Mouse (Mus musculus): ENCODE measurements around the gene Shpk.
A peak's percentile ranks its signal among the peaks of the same experiment; 100 is the strongest.

The Shpk gene

DNA sequence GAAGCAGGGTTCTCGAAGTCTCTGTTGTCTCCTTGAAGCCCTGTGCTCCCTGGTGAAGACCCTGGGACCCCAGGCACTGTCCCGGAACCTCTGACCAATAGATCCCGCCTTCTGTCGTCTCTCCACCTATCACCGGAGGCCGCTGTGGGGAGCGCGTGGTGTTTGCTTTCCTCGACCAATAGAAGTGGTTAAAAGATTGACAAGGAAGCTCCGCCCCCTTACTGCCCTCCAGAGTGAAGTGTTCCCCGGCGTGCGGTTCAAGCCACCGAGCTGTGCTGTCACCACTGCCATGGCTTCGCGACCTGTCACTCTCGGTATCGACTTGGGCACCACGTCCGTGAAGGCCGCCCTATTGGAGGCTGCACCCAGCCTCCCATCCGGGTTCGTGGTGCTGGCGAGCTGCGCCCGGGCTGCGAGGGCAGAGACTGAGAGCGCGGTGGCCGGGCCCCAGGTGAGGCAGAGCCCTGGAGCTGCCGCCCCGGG lies at the start of gene Shpk:
TSS of gene Shpk (plus strand) at position 231 of the 483 bp plus-strand sequence.
- DNase-seq = peak; percentile 92 to 95

DNA sequence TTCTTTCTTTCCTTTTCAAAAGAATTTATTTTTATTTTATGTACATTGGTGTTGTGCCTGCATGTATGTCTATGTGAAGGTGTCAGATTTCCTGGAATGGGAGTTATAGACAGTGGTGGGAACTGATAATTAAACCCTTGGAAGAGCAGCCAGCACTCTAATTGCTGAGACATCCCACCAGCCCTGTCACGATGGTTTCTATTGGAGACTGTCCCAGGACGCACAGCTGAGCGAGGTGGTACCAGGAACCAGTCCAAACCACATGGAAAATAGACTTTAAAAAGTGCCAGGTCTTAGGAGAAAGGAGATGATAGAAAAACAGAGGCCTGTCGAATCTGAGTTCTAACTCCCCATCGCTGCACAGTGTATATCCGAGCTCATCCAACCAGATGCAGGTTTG lies 44.2 kb upstream of the Shpk start:
- DNase-seq = no peak

DNA sequence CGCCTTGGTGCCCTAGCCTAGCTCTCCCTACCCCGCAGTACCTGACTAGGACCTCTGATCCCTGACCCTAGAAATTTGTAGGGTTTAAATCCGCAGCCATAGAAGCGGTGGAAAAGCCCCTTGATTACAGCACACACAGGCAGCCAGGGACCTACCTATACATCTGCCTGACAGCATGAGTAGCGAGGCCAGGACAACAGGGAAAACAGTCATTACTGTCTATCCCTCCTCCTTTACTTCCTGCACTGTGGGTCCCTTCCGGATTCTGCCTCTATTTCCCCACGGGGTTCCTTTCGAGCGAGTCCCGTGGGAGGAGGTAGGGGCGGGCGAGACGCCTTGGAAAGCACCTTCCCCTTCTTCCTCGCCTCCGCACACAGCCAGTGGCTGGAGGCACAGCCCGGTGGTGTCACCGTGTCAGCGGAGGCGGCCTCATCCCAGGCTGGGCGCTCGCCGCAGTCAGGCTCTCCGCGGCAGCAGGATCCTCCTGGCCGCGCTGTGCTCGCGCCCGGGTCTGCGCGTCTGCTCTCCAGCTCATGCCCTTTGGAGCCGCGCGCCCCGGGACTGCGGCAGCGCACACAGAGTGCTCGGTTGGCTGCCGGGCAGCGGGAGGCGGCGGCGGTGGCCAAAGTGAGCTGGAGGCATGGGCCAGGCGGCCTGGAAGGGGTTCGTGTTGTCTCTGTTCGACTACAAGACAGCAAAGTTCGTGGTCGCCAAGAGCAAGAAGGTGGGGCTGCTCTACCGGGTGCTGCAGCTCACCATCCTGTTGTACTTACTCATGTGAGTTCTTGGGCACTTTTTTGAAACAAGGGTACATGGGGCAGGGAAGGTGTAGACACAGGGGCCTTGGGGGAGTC lies 39.1 kb upstream of the Shpk start, which contains the start of gene P2rx5:
TSS of gene P2rx5 (plus strand) at position 465 of the 854 bp plus-strand sequence.
- DNase-seq = no peak

DNA sequence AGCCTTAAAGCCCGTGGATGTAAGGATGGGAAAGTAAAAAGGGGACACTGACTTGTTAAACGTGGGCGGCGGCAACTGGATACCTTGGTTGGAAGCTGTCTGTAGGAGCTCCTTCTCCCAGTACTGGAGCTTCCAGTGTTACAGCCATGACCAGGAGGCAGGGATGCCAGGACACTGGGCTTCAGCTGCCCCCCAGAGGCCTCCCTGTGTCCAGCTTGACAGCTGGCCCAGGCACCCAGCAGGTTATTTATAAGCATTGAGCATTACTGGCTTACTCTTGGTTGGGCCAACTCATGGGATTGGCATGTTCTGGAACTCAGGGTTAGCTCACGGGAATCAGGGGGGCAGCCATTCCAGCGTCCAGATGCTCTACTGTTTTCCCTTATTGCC lies 38.5 kb upstream of the Shpk start:
- DNase-seq = no peak

DNA sequence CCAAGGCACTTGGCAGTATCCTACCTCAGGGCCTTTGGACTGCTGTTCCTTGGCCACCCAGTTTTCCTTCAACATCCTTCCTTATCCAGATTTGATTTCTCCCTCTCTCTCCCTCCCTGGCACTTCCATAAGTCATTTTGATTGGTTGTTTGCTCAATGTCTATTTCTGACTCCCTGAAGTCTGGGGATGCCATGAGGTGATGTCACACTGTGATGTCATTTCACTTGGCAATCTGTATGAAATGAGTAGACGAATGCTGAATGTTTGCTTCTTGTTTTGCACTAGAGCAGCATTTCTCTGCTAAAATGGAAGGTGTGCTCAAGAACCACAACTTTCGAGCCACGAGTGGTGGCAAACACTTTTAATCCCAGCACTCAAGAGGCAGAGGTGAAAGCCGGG lies 37.6 kb upstream of the Shpk start:
- no peak for DNase-seq

DNA sequence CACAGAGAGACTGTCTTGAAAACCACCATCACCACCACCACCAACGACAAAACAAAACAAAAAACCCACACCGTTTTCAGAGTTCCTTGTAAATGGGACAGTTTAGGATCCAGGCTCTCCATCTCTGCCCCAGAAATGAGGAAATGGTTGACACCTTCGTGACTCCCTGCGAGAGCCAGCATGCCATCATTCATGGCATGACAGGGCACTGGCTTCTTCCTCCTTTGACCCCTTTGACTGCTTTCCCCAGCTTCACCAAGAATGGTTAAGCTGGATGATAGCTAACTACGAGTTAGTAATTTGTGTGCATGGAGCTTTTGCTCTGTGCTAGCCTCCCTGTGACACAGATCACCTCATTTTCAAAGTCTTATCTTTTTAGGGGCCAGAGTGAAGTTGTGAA lies 37.0 kb upstream of the Shpk start:
- no peak for DNase-seq

DNA sequence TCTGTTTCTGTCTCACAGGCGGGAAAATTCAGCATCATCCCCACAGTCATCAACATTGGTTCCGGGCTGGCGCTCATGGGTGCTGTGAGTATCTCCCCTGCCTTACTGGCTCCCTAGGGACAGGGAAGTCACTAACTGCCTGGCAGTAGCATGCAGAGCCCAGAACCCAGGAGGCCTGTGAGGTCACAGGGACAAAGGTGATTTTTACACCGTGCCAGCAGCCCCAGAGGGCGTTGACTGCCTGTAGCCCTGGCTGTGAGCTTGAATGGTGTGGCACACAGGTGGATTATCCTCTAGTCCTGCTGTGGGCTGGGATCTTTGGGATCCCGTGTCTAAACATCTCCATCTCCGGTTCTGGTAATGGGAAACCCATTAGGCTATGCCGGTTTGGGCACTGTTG lies 31.2 kb upstream of the Shpk start:
- no peak for DNase-seq

DNA sequence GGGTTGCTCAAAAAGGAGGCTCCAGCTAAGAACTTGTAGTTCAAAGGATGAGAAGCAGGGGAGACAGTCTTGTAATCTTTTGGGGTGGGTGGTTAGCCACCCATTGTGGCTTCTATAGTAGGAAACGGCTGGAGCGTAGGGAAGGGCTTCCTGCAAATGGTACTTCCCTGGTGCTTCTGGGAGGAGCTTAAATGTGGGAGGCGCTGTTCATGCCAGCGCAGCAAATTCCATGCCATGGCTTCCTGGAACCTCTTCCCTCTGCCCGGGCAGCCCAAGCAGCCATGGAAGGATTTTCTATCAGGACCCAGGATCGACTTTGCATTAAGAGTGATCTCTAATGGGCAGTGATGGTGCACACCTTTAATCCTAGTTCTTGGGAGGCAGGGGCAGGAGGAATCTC lies 30.7 kb upstream of the Shpk start:
- no peak for DNase-seq

DNA sequence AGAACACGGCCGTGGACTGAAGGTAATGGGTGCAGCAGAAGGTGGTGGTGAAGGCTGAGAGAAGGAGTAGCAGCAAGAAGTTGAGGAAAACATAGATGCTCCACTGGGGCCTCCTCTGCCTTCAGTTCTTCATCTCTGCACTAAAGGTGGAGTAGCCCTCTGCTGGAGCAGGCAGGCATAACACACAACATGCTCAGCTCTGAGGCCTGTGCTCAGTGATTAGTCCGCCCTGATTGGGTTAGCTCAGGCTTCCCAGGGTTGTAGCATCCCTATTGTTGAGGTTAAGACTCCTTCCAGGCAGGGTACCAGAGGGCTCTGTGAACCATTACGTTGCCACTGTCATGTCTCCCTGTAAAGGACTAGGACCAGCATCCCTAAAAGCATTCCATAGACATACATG lies 30.0 kb upstream of the Shpk start:
- DNase-seq = peak in 1 of 2 experiments; percentile 24

DNA sequence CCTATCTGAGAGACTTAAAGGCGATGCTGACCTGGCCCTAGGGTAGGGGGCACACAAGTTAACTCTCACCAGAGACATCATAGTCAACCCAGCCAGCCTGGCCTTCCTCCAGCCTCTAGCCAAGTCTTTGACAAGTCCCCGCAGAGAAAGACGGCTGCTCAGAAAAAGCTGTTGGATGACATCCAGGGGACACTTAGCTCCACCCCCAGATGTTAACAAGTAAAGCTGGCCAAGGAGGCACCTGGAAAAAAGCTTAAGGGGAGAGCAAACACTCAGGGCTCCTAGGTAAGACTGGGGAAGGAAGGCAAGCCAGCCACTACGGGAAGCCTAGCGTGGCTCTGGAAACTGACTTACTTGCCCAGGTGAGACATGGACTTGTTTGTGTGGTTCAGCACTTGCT lies 27.1 kb upstream of the Shpk start:
- DNase-seq = no peak

DNA sequence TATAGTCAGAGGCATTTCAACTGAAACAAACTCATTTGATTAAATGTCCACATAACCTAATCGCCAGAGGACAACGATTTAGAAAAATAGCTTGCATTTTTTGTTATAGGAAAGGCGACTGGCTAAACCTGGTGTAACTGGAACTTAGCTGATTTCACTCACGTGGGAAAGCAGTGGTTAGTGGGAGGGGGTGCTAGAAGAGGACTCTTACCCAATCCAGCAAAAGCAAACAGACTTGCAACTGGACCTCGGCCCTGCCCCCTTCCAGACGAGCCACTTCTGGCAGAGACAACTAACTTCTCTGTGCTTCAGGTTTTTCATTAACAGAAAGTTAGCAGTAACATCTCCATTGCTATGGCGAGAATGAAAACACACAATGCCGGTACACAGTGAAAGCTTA lies 23.6 kb upstream of the Shpk start:
- DNase-seq = no peak

DNA sequence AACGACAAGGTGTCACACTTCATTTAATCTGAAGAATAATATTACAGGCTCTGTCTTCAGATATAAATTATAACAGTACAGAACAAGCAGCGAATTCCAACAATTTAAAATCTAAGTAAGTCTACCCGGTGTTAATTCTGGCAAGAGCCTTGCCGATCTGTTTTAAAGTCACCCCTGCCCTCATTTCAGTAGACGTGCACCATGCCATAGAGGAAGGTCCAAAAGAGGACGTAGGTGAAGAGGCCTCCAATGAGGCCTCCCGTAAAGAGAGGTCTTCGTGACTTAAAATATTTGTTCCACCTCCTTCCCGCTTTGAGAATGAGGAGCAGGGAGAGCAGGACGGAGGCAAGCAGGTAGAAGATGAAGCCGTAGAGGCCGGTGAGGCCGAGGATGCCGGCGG lies 23.1 kb upstream of the Shpk start:
- no peak for DNase-seq

DNA sequence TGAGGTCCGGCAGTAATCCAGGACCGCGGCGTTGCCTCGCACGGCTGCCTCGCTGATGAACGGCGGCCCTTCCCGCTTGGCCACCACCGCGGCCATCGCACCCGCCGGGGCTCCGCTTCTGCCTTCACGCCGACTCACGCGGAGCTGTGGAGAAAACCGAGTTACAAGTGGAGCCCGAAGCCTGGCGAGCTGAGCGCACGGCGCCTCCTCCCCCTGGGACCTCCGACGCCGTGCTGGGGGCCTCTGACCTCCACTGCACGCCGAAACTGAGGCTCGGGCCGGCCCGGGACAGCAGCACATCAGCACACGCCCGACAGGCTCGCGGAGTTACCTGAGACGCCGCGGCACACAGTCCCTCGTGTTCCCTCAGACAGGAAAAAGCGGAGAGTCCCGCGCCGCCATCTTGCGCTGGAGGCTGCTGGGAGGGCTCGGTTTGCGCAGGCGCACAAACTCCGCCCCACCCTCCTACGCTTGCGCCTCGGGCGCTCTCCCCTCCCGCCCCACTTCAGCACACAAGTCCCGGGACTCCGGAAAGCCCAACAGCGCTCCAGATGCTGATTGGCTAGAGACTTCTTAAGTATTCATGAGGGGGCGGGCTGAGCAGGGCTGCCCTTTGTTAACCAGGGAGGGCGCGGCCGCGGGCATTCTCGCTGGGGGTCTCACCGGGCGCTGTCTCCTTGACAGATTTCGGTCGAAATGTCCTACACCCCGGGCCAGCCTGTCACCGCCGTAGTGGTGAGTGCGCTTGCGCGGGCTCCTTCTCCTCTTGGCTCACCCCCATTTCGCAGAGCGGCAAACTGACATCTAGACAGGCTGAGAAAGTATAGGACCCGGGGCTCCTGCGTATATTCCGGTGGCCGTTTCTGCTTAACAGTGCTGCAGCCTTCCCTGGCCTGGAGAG lies 22.4 kb upstream of the Shpk start, which contains the start of the genes Emc6 and Tax1bp3:
TSS of gene Emc6 (minus strand) at position 430 of the 901 bp plus-strand sequence.
TSS of gene Tax1bp3 (plus strand) at position 476 of the 901 bp plus-strand sequence.
- DNase-seq = peak; percentile 95 to 96

DNA sequence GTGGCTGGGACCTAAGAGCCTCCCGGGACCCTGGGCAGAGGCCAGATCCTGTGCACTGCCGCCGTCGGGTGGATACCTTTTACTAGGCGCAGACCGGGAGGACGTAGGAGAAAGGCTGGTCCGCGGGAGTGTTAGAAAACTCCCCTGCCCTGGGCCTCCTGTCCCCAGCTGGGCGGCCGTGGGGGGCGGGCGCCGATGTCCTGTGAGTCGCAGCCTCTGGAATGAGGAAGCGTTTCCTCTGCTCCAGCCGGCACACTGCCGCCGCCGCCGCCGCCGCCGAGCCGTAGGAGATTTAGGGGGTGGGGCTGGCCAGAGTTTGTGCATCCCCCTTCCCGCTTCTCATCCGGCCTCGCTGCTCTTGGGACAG lies 21.8 kb upstream of the Shpk start:
- DNase-seq = peak; percentile 49 to 51

DNA sequence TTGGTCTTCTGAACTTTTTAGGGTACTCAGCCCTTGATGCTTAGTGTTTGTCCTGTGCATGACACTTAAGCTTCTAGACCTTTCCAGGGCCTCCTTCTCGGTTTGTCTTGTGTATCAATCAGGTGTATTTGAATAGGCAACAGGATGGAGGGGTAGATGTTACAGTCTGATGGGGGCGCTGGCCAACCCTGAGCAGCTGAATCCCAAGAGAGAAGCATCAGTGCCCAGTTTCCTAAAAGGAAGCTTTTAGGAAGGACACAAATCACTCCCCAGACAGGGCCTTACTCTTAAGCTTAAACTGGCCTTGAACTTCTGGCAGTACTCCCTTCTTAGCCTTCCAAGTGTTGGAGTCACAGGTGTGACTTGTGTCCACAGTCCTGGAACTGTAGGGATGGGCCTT lies 21.4 kb upstream of the Shpk start:
- DNase-seq = no peak

DNA sequence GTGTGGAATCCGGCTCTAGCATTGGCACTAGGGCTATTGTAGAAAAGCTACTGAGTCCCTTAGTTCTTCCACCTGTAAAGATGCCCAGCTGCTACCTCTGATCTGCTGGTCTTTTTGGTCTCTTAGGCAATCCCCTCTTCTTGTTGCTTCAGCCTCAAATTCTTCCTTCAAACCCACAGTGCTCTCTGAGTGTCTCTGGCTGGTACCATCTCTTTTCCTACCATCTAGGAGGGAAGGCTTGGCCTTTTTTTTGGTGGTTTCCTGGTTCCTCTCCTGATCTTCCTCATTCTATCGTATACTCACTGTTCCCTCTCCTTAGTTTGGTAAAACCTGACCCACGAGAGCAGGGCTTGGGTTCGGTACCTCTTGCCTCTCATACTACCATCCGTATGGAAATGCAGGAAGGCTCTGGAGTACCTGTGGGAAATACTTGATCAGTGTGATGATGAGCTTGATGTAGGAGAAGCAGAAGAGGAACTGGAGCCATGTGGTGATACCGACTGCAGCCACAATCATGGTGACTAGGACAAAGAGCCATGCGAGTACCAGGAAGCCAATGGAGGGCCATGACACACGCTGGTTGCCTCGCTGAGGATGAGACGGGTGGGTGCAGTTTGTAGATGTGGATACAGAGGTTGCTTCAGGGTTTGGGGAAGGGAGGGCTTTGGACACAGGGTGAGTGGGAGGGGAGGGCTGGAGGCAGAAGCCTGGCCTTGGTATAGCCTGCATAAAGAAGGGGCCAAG lies 13.2 kb upstream of the Shpk start:
- no peak for DNase-seq

DNA sequence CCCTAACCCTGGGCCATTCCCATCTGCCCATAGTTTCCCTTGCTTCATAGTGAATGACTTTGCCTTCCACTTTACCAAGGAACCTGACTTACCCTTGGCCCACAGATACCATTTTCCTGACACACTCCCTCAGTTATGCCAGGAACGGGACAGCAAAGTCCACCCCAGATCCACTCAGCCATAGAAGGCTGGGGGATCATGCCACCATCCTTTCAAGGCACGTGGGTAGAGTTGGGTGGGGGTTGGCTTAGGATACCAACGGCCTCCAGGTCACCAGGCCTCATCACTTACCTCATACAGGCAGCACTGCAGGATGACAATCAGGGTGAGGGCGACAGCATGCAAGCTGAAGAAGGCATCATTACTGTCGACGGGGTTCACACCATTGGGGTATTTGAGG lies 12.0 kb upstream of the Shpk start:
- no peak for DNase-seq

DNA sequence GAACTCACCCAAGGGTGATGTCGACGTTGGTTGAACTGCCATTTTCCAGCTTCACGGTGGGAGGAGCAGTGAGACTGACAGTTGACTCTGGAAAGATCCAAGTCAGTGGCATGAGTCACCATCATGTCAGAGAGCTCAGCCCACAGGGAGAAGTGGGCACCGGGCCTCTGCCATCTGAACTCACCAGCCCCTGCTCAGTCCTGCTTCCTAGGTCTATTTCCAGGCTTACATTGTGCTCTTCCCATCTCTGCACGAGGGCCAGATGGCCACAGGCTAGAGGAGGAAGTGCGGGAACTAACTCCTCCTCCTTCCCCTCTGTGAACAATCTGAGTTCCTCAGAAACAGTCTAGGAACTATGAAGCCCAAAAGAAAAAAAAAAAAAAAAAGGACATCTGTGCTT lies 6.2 kb upstream of the Shpk start:
- DNase-seq = no peak

DNA sequence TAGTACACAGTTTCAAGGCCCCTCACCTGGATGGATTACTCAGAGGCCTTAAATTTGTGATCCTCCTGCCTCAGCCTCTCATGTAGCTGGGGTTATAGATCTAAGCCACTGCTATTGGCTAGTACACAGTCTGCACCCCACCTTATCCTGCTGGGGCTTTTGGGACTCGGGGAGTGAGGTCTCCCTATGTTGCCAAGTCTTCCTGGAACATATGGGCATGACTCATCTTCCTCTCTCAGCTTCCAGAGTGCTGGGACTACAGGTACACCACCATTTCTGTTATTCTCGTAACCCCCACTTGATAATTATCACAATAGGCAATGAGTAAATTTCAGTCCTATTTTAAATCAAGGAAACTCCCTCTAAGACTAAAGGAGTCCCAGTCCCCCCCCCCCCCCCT lies 4.8 kb upstream of the Shpk start:
- DNase-seq = no peak

DNA sequence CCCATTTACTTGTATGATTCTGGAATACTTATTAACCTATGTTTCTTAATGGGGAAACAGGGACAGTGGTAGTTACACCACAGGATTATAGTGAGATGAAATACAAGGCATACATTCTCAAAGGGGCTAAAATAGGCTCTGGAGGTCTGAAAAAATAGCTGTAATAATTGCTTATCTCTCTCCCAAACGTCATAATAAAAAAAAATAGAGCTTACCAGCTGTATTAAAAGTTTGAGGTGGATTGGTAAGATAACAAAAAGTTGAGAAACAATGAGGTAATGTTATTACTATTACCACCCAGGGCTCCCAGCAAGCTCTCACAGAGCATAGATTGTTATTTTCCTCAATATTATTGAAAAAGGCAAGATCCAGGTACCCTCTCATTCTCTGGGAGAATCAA lies 1.1 kb upstream of the Shpk start:
- no peak for DNase-seq

DNA sequence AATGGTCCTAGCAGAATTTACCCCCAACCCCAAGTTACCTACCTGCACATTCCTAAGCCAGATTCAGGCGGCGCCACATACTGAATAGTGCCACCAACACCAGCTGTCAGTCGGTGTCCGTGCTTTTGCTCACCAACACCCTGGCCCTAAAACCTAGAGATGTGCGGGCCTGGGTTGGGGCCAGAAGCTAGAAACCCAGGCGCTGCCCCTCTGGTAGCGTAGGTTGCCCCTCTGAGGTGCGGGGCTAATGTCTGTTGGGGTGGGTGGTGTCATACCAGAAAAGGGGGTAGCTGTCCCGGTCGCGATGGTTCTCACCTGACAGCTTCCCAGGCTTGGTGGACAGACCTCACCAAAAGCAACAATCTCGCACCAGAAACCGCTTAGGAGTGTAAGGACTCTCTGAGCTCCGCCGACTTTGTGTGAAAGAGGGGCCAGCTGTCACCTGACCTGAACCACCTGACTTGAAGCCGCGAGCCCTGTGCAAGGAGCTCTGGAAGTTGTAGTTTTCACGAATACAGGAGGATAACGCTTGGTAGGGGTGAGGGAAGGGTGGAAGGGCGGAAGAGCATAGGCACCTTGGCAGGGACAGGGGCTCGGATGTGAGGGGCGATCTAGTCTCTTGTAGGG lies 544 bp upstream of the Shpk start, which contains the start of gene Ctns:
TSS of gene Ctns (minus strand) at position 440 of the 627 bp plus-strand sequence.
- DNase-seq = peak; percentile 72 to 82

DNA sequence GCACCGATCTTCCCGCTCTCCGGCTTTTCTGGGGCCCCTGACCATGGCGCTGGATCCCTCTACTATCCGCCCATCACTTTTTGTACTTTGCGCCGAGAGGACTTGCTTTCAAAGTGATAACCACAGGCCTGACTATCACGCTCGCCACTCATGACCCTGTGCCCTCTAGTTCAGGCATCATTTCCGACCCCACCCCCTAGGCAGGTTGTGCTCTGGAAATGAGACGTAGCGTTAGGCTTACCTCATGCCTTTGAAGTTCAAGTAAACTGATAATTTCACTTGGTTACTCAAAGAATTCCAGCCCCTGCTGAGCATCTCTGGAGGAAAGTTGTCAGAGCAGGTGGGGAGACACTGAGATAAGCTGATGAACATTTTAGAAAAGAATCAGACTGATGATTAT lies 619 bp downstream of the Shpk start:
- DNase-seq = peak in 1 of 2 experiments; percentile 38

All from thymus, adult 18-20 months (tissue).